Mouse (Mus musculus) CH12.LX (cell line): Measurements from ENCODE around the gene Agk. TPM values are rescaled to one million over a fixed set of nuclear protein-coding genes. Genes with fewer than 3 reads are reported as not detected.

Source experiments
- DNase-seq: peaks from one replicate; pipeline ENCODE4 v3.0.0-alpha.2; 2013; ENCODE audit errors: extremely low read depth
- H3K27ac ChIP-seq: 2 replicates; pipeline ENCODE4 v1.5.1; 2012; ENCODE audit warnings: low read depth, mild to moderate bottlenecking, control low read depth, moderate library complexity; ENCODE audit not compliant: insufficient read depth
- H3K27me3 ChIP-seq: replicated peaks from 2 replicates; pipeline ENCODE3; 2012; ENCODE audit warnings: inconsistent platforms
- H3K36me3 ChIP-seq, 2 experiments: replicated peaks in 1 of 2; 2 replicates each; pipeline versions ENCODE3 to v1.6.1; 2012; ENCODE audit warnings: inconsistent platforms in 1 of 2, low read length in 1 of 2, mild to moderate bottlenecking in 1 of 2, mixed read lengths in 1 of 2, moderate library complexity in 1 of 2; ENCODE audit not compliant: control insufficient read depth in 1 of 2, insufficient read depth in 1 of 2
- H3K4me1 ChIP-seq, 2 experiments: 2 replicates each; pipeline ENCODE4 v1.6.1; 2012; ENCODE audit warnings: inconsistent platforms in 1 of 2, moderate library complexity in 1 of 2; ENCODE audit not compliant: insufficient read depth in 2 of 2, control insufficient read depth in 1 of 2
- H3K4me2 ChIP-seq: 2 replicates; pipeline ENCODE4 v1.6.1; 2012; ENCODE audit warnings: low read depth, mild to moderate bottlenecking, control low read depth; ENCODE audit not compliant: poor library complexity, insufficient read depth, severe bottlenecking
- H3K4me3 ChIP-seq, 3 experiments: fragments of 150-350 bp in 1 of 3; sonication (generic) in 1 of 3; replicated peaks in 1 of 3; 2 replicates each; pipeline versions ENCODE3 to v1.5.1; 2011 to 2012; ENCODE audit warnings: low read depth in 2 of 3, low read length in 2 of 3, mild to moderate bottlenecking in 2 of 3, moderate library complexity in 2 of 3, control low read depth in 1 of 3, improper control_type of control experiment in 1 of 3, inconsistent platforms in 1 of 3, mixed read lengths in 1 of 3; ENCODE audit not compliant: poor library complexity in 1 of 3
- H3K79me2 ChIP-seq: replicated peaks from 2 replicates; pipeline ENCODE4 v1.6.1; 2012; ENCODE audit warnings: mild to moderate bottlenecking, moderate library complexity; ENCODE audit not compliant: control insufficient read depth, poor library complexity, insufficient read depth, severe bottlenecking; ENCODE audit errors: extremely low read depth
- H3K9ac ChIP-seq: 2 replicates; pipeline ENCODE4 v1.6.1; 2012; ENCODE audit warnings: low read depth, mild to moderate bottlenecking, control low read depth, moderate library complexity; ENCODE audit not compliant: insufficient read depth
- H3K9me3 ChIP-seq: replicated peaks from 2 replicates; pipeline ENCODE3; 2012; ENCODE audit warnings: low read length, inconsistent platforms, mixed read lengths
- CTCF ChIP-seq, 2 experiments: IDR thresholded peaks in 1 of 2; conservative IDR thresholded peaks in 1 of 2; 2 replicates each; pipeline ENCODE4 v1.5.1; 2011 to 2012; ENCODE audit warnings: low read depth in 2 of 2, low read length in 2 of 2, improper control_type of control experiment in 1 of 2, inconsistent platforms in 1 of 2, mild to moderate bottlenecking in 1 of 2, moderate library complexity in 1 of 2
- E2F4 ChIP-seq: IDR thresholded peaks from 2 replicates; pipeline ENCODE4 v1.6.1; 2011; ENCODE audit warnings: low read depth, low read length, improper control_type of control experiment; ENCODE audit not compliant: insufficient replicate concordance
- EP300 ChIP-seq: IDR thresholded peaks from 2 replicates; pipeline ENCODE4 v1.6.1; 2011; ENCODE audit warnings: low read length, improper control_type of control experiment
- JUN ChIP-seq: IDR thresholded peaks from 2 replicates; pipeline ENCODE4 v1.6.1; 2011; ENCODE audit warnings: low read depth, mild to moderate bottlenecking, low read length, improper control_type of control experiment, moderate library complexity; ENCODE audit not compliant: insufficient read depth
- NELFE ChIP-seq: IDR thresholded peaks from 2 replicates; pipeline ENCODE4 v1.6.1; 2011; ENCODE audit warnings: low read depth, low read length, improper control_type of control experiment
- NRF1 ChIP-seq: IDR thresholded peaks from 2 replicates; pipeline ENCODE4 v1.6.1; 2014; ENCODE audit warnings: low read depth, mild to moderate bottlenecking, inconsistent platforms, low read length, improper control_type of control experiment, moderate library complexity
- POLR2AphosphoS2 ChIP-seq: IDR thresholded peaks from 2 replicates; pipeline ENCODE4 v1.6.1; 2011; ENCODE audit warnings: low read depth, low read length, improper control_type of control experiment
- RAD21 ChIP-seq: IDR thresholded peaks from 2 replicates; pipeline ENCODE4 v1.6.1; 2011; ENCODE audit warnings: low read depth, mild to moderate bottlenecking, low read length, improper control_type of control experiment, moderate library complexity
- SMC3 ChIP-seq: IDR thresholded peaks from 2 replicates; pipeline ENCODE4 v1.6.1; 2011; ENCODE audit warnings: low read depth, low read length, improper control_type of control experiment
- TBP ChIP-seq: conservative IDR thresholded peaks from 2 replicates; pipeline ENCODE4 v1.6.1; 2011; ENCODE audit warnings: low read depth, low read length, improper control_type of control experiment
- USF1 ChIP-seq: IDR thresholded peaks from 2 replicates; pipeline ENCODE4 v1.6.1; 2014; ENCODE audit warnings: low read depth, mild to moderate bottlenecking, inconsistent platforms, low read length, improper control_type of control experiment
- ZC3H11A ChIP-seq: IDR thresholded peaks from 2 replicates; pipeline ENCODE4 v1.6.1; 2012; ENCODE audit warnings: low read depth, mild to moderate bottlenecking, inconsistent platforms, low read length, improper control_type of control experiment
- ZKSCAN1 ChIP-seq: IDR thresholded peaks from 2 replicates; pipeline ENCODE4 v1.6.1; 2012; ENCODE audit warnings: low read depth, inconsistent platforms, low read length, improper control_type of control experiment, borderline replicate concordance
- ZMIZ1 ChIP-seq: IDR thresholded peaks from 2 replicates; pipeline ENCODE4 v1.6.1; 2012; ENCODE audit warnings: low read depth, mild to moderate bottlenecking, inconsistent platforms, low read length, improper control_type of control experiment
- dilution Hi-C: fragments of 300-500 bp; cut with MboI; formaldehyde crosslinking; loops from 2 replicates; pipeline ENCODE4 v1.14.3; 2020; ENCODE audit warnings: low sequenced_read_pairs; ENCODE audit not compliant: extremely low pct_unique_long_range_greater_than_20kb, extremely low pct_ligation_motif_present
- in situ Hi-C: fragments of 300-500 bp; cut with MboI; formaldehyde crosslinking; loops from 3 replicates; pipeline ENCODE4 v1.14.3; 2019; ENCODE audit warnings: low sequenced_read_pairs, low pct_ligation_motif_present, low pct_unique_long_range_greater_than_20kb, mixed read lengths
- polyA plus RNA-seq: library from polyadenylated mRNA; unstranded; fragments of >175 nt; gene quantifications from 2 replicates; pipeline ENCODE4 v1.2.1, GENCODE M21; 2012; ENCODE audit warnings: low read depth; ENCODE audit not compliant: insufficient read length
- total RNA-seq, 2 experiments: library from RNA; depleted of rRNA; stranded (reverse); fragments of 300-350 nt in 1 of 2; fragments of >200 nt in 1 of 2; gene quantifications; 2 replicates each; pipeline ENCODE4 v1.2.3; 2012 to 2014

Agk gene
- total and polyA plus RNA-seq, 3 experiments, result 22.1 to 42.5 (median 24.8) TPM

GRCm38 (mm10) chr6:40300707-40301106 lies 24.3 kb upstream of the Agk start:
- Histone ChIP-seq H3K4me1 (peaks cover 0 to 3% of the 10 kb centered on the region in 2 experiments; a peak in 2 of 4 replicates), H3K9ac (no peak overlapping the region), H3K27ac (no peak overlapping the region), H3K4me2 (no peak overlapping the region), H3K27me3 (no peaks in the 10 kb centered on the region), H3K36me3 (no peaks in the 10 kb centered on the region), H3K79me2 (no peaks in the 10 kb centered on the region), H3K9me3 (no peaks in the 10 kb centered on the region), H3K4me3 (no peak overlapping the region)
- dilution Hi-C loops, result no loop called here
- in situ Hi-C loops, result loop anchor here (10.0 kb wide), 1 partner anchor 66 kb away; no protein-coding TSS in a partner anchor
- TF ChIP-seq NELFE (no peak), JUN (no peak)
- no peak for DNase-seq

- Histone ChIP-seq H3K79me2 (no peaks in the 10 kb centered on the region), H3K4me2 (no peak overlapping the region), H3K9ac (no peak overlapping the region), H3K27ac (no peak overlapping the region), H3K9me3 (no peaks in the 10 kb centered on the region), H3K4me3 (no peak overlapping the region), H3K4me1 (peaks cover 0 to 3% of the 10 kb centered on the region in 2 experiments; a peak in 2 of 4 replicates), H3K27me3 (no peaks in the 10 kb centered on the region), H3K36me3 (no peaks in the 10 kb centered on the region)
- dilution Hi-C loops (no loop called here), in situ Hi-C loops (loop anchor here (10.0 kb wide), 1 partner anchor 69 kb away; no protein-coding TSS in a partner anchor)
- peak; percentile 45 for DNase-seq
- TF ChIP-seq ZMIZ1 (no peak), RAD21 (peak; percentile 80), CTCF (conservative IDR thresholded peaks at IDR 0.05 in 1 of 2, IDR thresholded peaks at IDR 0.05 in 1 of 2; ENCODE audit: low read depth in 2 of 2, low read length in 2 of 2) (peak; percentile 33 to 80; a peak in 3 of 4 replicates), SMC3 (peak; percentile 65)
Observed at GRCm38 (mm10) chr6:40303379-40303778, 21.6 kb upstream of the Agk start.

- dilution Hi-C loops (no loop called here), in situ Hi-C loops (loop anchor here (10.0 kb wide), 1 partner anchor 70 kb away; no protein-coding TSS in a partner anchor)
- peaks cover 0 to 3% of the 10 kb centered on the region in 2 experiments; a peak in 2 of 4 replicates for H3K4me1 ChIP-seq
- H3K9ac ChIP-seq, result no peak overlapping the region
- no peaks in the 10 kb centered on the region for H3K9me3 ChIP-seq
- H3K4me3 ChIP-seq, result no peak overlapping the region
- H3K4me2 ChIP-seq, result no peak overlapping the region
- TF ChIP-seq E2F4 (no peak), POLR2AphosphoS2 (no peak), EP300 (no peak), ZKSCAN1 (no peak), NRF1 (no peak), USF1 (no peak), TBP (no peak), ZC3H11A (no peak)
- no peak overlapping the region for H3K27ac ChIP-seq
- no peaks in the 10 kb centered on the region for H3K36me3 ChIP-seq
- H3K79me2 ChIP-seq, result no peaks in the 10 kb centered on the region
- no peaks in the 10 kb centered on the region for H3K27me3 ChIP-seq
- DNase-seq, result no peak
Observed at GRCm38 (mm10) chr6:40304972-40305371, 20.0 kb upstream of the Agk start.
